Mouse (Mus musculus): ENCODE data around the gene Prr36. TPM values are rescaled to one million over a fixed set of nuclear protein-coding genes. Genes with fewer than 3 reads are reported as not detected.

Gene Prr36
- polyA plus RNA-seq, 1 experiment from 2014 or later = 0.99 TPM

GRCm38 (mm10) chr8:4211097-4211496 lies 6.2 kb downstream of the Prr36 start:
- Histone ChIP-seq H3K9ac (replicated peaks; ENCODE audit: low read depth) (no peak overlapping the region), H3K4me2 (replicated peaks; ENCODE audit: low read depth, low read length) (no peak overlapping the region), H3K27me3 (replicated peaks; ENCODE audit: insufficient read depth, low read length) (no peaks in the 10 kb centered on the region), H3K4me3 (ENCODE audit: low read depth, low read length) (no peak overlapping the region), H3K36me3 (ENCODE audit: insufficient read depth, low read length) (no peaks in the 10 kb centered on the region), H3K27ac (ENCODE audit: low read length) (no peak overlapping the region), H3K9me3 (ENCODE audit: low read length) (no peaks in the 10 kb centered on the region), H3K4me1 (ENCODE audit: insufficient read depth, low read depth, low read length) (0 out of 2 replicates have a peak, but pooled peaks cover 9% of the 10 kb centered on the region)
- ATAC-seq = no peak
- WGBS = 68% methylated on average over 6 of the region's 6 CpGs
- DNase-seq (ENCODE audit: low spot score) = no peak
- peak; percentile 17; the same call in 1 of the 2 replicates for TF ChIP-seq CTCF (IDR thresholded peaks at IDR 0.05)
- TF ChIP-seq EP300 (IDR thresholded peaks at IDR 0.05) = no peak

DNA sequence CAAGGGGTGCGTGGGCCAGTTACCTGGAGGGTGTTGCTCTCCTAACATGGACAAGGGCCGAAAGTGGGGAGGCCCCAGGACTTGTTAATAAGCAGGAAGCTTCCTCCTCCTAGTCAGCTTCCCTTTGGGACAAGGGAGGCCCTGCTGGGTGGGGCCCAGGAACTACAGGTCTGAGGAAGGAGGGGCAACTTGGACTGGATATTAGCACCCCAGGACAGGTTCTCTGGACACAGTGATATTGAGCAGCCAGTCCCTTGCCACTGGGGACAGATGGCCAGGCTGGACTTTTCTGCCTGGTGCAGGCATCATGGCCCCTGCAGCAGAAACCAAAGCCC lies 10.3 kb downstream of the Prr36 start:
- TF ChIP-seq CTCF (IDR thresholded peaks at IDR 0.05) (no peak), EP300 (IDR thresholded peaks at IDR 0.05) (no peak)
- no peaks in the 10 kb centered on the region for H3K27me3 ChIP-seq (replicated peaks; ENCODE audit: insufficient read depth, low read length)
- H3K4me3 ChIP-seq (ENCODE audit: low read depth, low read length) = no peak overlapping the region
- H3K9ac ChIP-seq (replicated peaks; ENCODE audit: low read depth) = no peak overlapping the region
- H3K4me1 ChIP-seq (ENCODE audit: insufficient read depth, low read depth, low read length) = no peaks in the 10 kb centered on the region
- H3K36me3 ChIP-seq (ENCODE audit: insufficient read depth, low read length) = no peaks in the 10 kb centered on the region
- peak; percentile 29 for DNase-seq (ENCODE audit: low spot score)
- no peak overlapping the region for H3K4me2 ChIP-seq (replicated peaks; ENCODE audit: low read depth, low read length)
- H3K27ac ChIP-seq (ENCODE audit: low read length) = no peak overlapping the region
- H3K9me3 ChIP-seq (ENCODE audit: low read length) = no peaks in the 10 kb centered on the region
- ATAC-seq = no peak; the same call in 1 of the 2 replicates
- WGBS = 49% methylated on average over 2 of the region's 2 CpGs

GRCm38 (mm10) chr8:4206182-4207015 lies 10.9 kb downstream of the Prr36 start:
- no peaks in the 10 kb centered on the region for H3K9me3 ChIP-seq (ENCODE audit: low read length)
- DNase-seq (ENCODE audit: low spot score) (no peak), ATAC-seq (peak; percentile 60)
- no peaks in the 10 kb centered on the region for H3K4me1 ChIP-seq (ENCODE audit: insufficient read depth, low read depth, low read length)
- no peak overlapping the region for H3K4me3 ChIP-seq (ENCODE audit: low read depth, low read length)
- 0 out of 2 replicates have a peak overlapping the region, but pooled peaks have one; percentile 8 for H3K4me2 ChIP-seq (replicated peaks; ENCODE audit: low read depth, low read length)
- H3K27me3 ChIP-seq (replicated peaks; ENCODE audit: insufficient read depth, low read length) = no peaks in the 10 kb centered on the region
- 29% methylated on average over 44 of the region's 44 CpGs for WGBS
- TF ChIP-seq CTCF (IDR thresholded peaks at IDR 0.05) = no peak
- no peak for TF ChIP-seq EP300 (IDR thresholded peaks at IDR 0.05)
- H3K27ac ChIP-seq (ENCODE audit: low read length) = no peak overlapping the region
- no peaks in the 10 kb centered on the region for H3K36me3 ChIP-seq (ENCODE audit: insufficient read depth, low read length)
- no peak overlapping the region for H3K9ac ChIP-seq (replicated peaks; ENCODE audit: low read depth)

DNA sequence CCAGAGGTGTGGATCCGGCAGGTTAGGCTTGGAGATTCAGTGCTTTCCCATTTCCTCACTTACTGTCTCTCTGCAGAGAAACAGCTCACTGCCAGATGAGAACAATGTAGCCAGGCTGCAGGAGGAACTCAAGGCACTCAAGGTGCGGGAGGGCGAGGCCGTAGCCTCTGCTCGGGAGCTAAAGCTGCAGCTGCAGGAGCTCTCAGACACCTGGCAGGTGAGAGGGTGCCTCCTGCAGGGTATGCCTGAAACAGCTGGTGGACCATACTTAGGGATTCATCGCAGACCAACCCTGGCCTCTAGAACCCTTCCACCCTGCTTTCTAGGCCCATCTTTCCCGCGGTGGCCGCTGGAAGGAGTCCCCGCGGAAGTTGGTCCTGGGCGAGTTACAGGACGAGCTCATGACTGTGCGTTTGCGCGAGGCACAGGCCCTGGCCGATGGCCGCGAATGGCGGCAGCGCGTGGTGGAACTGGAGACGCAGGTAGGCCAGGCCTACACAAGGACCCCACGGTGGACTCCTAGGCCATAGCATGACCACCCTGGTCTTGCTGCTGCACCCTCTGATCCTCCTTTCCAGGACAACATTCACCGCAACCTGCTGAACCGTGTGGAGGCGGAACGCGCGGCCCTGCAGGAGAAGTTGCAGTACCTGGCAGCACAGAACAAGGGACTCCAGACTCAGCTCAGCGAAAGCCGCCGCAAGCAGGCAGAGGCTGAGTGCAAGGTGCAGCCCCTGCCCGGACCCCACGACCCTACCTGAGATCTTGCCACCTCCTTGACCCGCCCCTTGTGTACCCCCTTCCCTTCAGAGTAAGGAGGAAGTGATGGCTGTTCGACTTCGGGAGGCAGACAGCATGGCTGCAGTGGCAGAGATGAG lies 11.8 kb downstream of the Prr36 start:
- WGBS = 30% methylated on average over 33 of the region's 38 CpGs
- ATAC-seq = peak; percentile 37; the same call in 1 of the 2 replicates
- no peak overlapping the region for H3K4me2 ChIP-seq (replicated peaks; ENCODE audit: low read depth, low read length)

GRCm38 (mm10) chr8:4201321-4201720 lies 15.9 kb downstream of the Prr36 start:
- no peaks in the 10 kb centered on the region for H3K9me3 ChIP-seq (ENCODE audit: low read length)
- H3K27ac ChIP-seq (ENCODE audit: low read length) = no peak overlapping the region
- H3K9ac ChIP-seq (replicated peaks; ENCODE audit: low read depth) = no peak overlapping the region
- H3K4me3 ChIP-seq (ENCODE audit: low read depth, low read length) = no peak overlapping the region
- H3K36me3 ChIP-seq (ENCODE audit: insufficient read depth, low read length) = no peaks in the 10 kb centered on the region
- DNase-seq (ENCODE audit: low spot score) (no peak), ATAC-seq (no peak)
- no peak overlapping the region for H3K4me2 ChIP-seq (replicated peaks; ENCODE audit: low read depth, low read length)
- no peaks in the 10 kb centered on the region for H3K27me3 ChIP-seq (replicated peaks; ENCODE audit: insufficient read depth, low read length)
- TF ChIP-seq CTCF (IDR thresholded peaks at IDR 0.05) (no peak), EP300 (IDR thresholded peaks at IDR 0.05) (no peak)
- H3K4me1 ChIP-seq (ENCODE audit: insufficient read depth, low read depth, low read length) = no peaks in the 10 kb centered on the region
- 42% methylated on average over 1 of the region's 2 CpGs for WGBS

More for the DNA sequence above, 11.8 kb downstream of the Prr36 start:
- TF ChIP-seq EP300 (IDR thresholded peaks at IDR 0.05) = no peak
- peak; percentile 39 for TF ChIP-seq CTCF (IDR thresholded peaks at IDR 0.05)
- Histone ChIP-seq H3K9ac (replicated peaks; ENCODE audit: low read depth) (no peak overlapping the region), H3K4me1 (ENCODE audit: insufficient read depth, low read depth, low read length) (no peaks in the 10 kb centered on the region), H3K9me3 (ENCODE audit: low read length) (no peaks in the 10 kb centered on the region), H3K27me3 (replicated peaks; ENCODE audit: insufficient read depth, low read length) (no peaks in the 10 kb centered on the region), H3K36me3 (ENCODE audit: insufficient read depth, low read length) (no peaks in the 10 kb centered on the region), H3K27ac (ENCODE audit: low read length) (no peak overlapping the region), H3K4me3 (ENCODE audit: low read depth, low read length) (no peak overlapping the region)
- peak; percentile 30 for DNase-seq (ENCODE audit: low spot score)

DNA sequence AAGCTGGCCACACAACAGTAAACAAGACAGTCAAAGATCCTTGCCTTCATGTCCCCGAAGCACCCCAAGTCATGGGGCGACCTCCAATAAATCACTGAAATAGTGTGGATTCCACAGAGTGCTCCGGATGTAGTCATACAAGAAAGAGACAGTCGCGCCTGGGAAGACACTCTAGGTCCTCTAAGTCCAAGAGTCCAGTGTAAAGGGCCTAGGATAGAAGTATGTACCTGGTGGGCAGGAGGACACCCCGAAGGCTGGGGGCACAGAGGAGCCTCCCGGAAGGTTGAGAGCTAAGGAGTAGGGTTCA lies 23.7 kb downstream of the Prr36 start:
- 47% methylated on average over 7 of the region's 7 CpGs for WGBS
- peak; percentile 39 for ATAC-seq
- H3K9me3 ChIP-seq (ENCODE audit: low read length) = no peaks in the 10 kb centered on the region

More for the DNA sequence above, 23.7 kb downstream of the Prr36 start:
- Histone ChIP-seq H3K9ac (replicated peaks; ENCODE audit: low read depth) (no peak overlapping the region), H3K4me3 (ENCODE audit: low read depth, low read length) (no peak overlapping the region), H3K4me2 (replicated peaks; ENCODE audit: low read depth, low read length) (no peak overlapping the region), H3K36me3 (ENCODE audit: insufficient read depth, low read length) (no peaks in the 10 kb centered on the region), H3K27me3 (replicated peaks; ENCODE audit: insufficient read depth, low read length) (no peaks in the 10 kb centered on the region), H3K27ac (ENCODE audit: low read length) (no peak overlapping the region), H3K4me1 (ENCODE audit: insufficient read depth, low read depth, low read length) (no peaks in the 10 kb centered on the region)
- TF ChIP-seq CTCF (IDR thresholded peaks at IDR 0.05) (no peak), EP300 (IDR thresholded peaks at IDR 0.05) (no peak)
- DNase-seq (ENCODE audit: low spot score) = no peak

Measured in lung, postnatal 0 days (tissue).